Mouse (Mus musculus) liver, embryonic 14.5 days (tissue): Measurements from ENCODE around the gene Pgam2.

Experiments
- CTCF ChIP-seq: IDR thresholded peaks from 2 replicates; pipeline ENCODE4 v1.5.1; 2016; ENCODE audit warnings: antibody characterized with exemption, low read depth, control low read depth
- EP300 ChIP-seq: IDR thresholded peaks from 2 replicates; pipeline ENCODE4 v1.6.1; 2016; ENCODE audit warnings: antibody characterized with exemption, low read depth

DNA sequence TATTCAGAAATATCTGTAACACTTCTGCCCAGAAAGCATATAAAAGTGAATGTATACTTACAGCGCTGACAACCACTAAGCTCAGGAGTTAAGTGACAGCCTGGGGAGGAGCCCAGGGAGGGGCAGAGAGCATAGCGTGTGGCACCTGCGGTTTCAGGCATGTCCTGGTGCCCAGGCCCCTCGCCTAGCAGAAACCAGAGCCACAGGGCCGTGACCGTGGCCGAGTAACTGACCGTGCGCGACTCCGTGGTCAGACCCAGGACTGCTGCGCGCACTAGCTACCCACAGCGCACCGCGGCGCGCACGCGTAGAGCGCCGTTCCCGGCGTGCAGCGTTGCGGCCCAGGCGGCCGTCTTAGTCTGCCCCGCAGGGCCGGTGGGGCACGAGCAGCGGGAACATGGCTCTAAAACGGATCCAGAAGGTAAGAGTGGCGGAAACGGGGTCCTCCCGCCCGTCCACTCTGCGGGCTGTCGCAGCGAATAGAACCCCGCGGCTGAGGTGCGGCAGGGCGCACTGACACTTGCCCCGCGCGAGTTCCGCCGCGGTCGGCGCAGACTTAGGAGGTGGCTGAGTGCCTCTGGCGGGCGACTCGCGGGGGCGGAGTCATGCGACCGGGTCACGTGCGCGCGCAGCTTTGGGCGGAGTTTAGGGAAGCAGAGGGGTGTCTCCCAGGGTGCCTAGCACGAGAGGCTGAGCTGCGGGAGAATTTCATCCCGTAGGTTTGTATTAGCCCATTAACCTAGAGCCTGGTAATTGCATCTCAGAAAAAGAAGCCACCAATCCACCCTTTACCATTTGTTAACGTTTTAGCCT, 41.5 kb downstream of the Pgam2 start, which contains the start of gene Urgcp:
- TF ChIP-seq CTCF (no peak), EP300 (no peak)
